Mouse (Mus musculus) yolk sac, embryonic 10.5 days (tissue): ENCODE measurements around the gene Jmjd1c.
A peak's percentile ranks its signal among the peaks of the same experiment; 100 is the strongest.

ENCODE experiments used
- DNase-seq: peaks from one replicate; pipeline ENCODE4 v3.0.0-alpha.2; 2017; ENCODE audit warnings: low spot score

Gene Jmjd1c

DNA sequence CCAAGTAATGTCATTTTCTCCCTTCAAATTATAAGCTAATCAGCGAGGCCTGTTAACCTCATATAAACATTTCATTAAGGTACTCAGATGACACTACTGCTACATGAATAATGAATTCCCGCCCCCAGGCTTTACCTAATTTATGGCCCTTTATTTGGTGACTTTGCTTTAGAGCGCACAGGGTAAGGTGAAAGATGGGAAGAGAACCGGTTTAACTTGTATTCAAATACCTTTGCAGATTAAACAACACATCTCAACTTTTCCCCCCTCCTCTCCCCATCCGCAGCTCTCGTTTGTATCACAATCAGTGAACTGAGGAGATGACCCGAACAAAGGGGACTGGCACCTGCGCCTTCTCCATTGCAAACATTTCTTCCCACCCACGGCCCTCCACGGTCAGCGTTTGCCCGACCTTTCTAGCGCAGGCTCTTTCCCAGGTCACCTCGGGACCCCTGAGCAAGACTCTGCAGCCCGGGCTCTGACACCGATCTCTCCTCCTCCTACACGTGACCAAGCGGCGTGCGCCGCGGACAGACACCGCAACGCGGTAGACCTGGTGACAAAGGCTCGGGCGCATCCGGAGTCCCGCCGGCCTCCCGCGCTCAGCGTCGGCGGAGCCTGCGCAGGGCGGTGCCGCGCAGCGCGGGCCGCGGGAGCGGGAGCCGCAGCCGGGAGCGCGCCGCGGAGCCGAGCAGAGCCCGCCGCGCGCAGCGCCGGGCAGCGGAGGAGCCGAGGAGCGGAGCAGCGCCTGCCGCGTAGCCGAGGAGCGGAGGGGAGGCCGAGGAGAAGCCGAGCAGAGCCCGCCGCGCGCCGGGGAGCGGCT, at the start of gene Jmjd1c:
Jmjd1c (plus strand) TSS at position 328 of the 823 bp plus-strand sequence.
- peak; percentile 89 for DNase-seq

DNA sequence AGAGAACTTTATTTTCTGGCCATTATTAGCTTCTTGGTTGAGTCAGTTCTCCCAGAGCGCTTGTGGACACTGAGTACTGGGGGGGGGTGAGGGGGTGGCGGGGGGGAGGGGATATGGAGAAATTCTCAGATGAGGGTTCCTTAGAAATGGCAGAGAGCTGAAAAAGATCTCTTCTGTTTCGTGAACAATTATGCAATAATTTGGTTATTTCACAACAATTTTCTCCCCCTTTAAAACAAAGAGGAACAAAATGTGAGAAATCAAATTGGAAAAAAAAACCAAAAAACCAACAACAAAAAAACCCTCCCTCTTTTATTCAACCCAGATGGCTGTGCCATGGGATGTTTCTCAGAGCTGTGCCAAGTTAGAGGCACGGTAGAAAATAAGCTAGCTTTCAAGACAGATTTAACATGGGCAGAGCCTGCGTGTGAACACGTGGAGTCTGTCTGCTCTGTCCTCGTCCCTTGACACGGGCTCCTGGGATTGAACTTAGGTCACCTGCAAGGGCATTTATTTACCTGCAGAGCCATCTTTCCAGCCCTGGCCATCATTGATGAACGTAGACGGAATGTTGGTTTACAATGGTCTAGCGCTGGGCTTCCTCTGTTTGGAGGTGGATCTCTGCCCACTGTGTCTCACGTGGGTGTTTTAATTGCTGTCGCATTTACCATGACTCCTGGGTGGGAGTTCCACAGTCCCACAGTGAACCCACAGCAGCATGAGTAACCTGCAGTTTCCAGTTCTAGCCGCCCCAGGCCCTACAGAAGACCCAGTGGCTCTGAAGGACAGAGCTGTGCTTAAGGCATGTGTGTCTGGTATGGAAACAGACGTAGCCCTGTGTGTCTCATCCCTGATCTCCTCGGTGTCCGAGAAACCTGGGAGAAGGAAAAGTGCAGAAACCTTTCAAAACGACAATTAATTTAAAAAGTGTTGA, 47.9 kb upstream of the Jmjd1c start:
- no peak for DNase-seq

GRCm38 (mm10) chr10:67048871-67049615, 46.9 kb upstream of the Jmjd1c start:
- no peak for DNase-seq

DNA sequence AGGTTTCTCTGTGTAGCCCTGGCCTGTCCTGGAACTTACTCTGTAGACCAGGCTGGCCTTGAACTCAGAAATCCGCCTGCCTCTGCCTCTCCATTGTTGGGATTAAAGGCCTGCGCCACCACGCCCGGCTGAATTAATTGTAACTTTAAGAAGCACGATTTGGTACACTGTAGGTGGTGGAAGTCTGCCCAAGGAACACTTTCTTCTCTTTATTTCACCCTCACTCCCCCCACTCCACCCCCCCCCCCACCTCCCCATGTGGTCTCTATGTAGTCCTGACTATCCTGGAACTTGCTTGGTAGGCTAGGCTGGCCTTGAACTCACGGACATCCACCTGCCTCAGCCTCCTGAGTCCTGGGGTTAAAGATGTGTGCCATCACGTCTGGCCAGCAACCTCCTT, 46.3 kb upstream of the Jmjd1c start:
- DNase-seq, result no peak

DNA sequence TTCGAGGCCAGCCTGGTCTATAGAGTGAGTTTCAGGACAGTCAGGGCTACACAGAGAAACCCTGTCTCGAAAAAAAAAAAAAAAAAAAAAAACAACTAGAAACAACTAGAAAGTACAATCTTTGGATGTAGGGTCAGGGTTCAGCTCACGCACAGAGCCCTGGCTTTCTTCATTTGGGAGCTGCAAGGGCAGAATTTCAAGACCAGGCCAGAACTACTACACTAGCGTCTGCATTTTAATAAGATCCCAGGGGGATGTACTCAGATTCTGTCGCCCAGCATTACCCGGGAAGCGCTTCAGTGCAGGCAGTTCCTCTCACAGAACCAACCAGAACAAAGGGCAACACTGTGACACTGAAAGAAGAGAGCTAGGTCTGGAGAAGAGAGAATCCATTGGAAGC, 45.2 kb upstream of the Jmjd1c start:
- DNase-seq, result no peak

DNA sequence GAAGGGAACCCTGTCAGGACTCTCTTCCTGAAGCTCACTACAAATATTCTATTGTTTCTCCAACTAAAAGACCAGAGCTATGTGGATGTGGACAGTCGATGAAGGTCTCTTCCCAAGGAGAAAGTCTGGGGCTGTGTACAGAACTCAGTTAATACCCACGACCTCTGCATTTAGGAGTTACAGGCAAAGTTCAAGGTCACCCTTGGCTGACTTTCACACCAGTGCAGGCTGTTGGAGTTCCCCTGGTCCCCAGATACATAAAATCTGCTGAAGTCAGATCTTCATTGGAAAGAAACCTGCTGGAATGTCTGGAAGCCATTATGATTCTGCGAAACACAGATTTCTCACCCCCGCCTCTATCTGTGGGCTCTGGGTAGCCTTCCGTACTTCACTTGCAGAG, 44.5 kb upstream of the Jmjd1c start:
- no peak for DNase-seq

GRCm38 (mm10) chr10:67052429-67052828, 43.5 kb upstream of the Jmjd1c start:
- DNase-seq, result no peak

DNA sequence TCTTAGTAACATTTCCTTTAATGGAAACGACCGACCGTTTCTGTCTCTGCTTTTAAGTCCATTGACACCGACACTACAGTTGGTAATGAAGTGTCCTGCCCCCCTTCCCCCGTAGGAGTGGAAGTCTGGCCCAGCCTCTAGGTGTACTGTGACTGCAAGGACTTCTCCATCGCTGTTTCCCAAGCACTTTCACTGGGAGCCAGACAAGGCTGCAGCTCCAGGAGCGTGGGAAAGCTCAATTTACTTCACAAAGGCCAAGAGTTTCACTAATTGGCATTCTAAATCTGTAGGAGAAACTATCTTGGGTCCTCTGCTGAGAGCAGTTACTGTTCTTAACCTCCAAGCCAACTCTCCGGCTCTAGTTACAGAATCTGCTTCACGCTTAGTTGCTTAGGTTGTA, 42.5 kb upstream of the Jmjd1c start:
- no peak for DNase-seq

- no peak for DNase-seq
Measured at GRCm38 (mm10) chr10:67055867-67056856, 39.8 kb upstream of the Jmjd1c start.

DNA sequence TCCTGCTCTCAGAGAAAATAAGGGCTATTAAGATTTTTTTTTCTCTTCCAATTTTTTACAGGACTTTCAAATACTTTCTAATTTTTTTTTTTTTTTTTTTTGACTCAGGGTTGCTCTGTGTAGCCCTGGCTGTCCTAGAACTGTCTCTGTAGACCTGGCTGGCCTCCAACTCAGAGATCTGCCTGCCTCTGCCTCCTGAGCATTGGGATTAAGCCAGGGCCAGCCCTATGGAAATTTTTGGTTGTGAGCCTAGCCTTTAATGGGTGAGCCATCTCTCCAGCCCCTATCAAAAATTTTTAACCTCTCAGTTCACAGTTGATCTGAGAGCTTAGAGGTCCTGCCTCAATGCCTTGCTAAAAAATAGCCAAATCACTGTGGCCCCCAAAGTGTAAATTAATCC, 38.7 kb upstream of the Jmjd1c start:
- no peak for DNase-seq

GRCm38 (mm10) chr10:67057696-67058095, 38.2 kb upstream of the Jmjd1c start:
- DNase-seq, result no peak

- no peak for DNase-seq
Measured at GRCm38 (mm10) chr10:67058297-67058696, 37.6 kb upstream of the Jmjd1c start.

- DNase-seq, result no peak
Measured at GRCm38 (mm10) chr10:67058702-67059101, 37.2 kb upstream of the Jmjd1c start.

GRCm38 (mm10) chr10:67061367-67061801, 34.5 kb upstream of the Jmjd1c start:
- DNase-seq, result no peak

DNA sequence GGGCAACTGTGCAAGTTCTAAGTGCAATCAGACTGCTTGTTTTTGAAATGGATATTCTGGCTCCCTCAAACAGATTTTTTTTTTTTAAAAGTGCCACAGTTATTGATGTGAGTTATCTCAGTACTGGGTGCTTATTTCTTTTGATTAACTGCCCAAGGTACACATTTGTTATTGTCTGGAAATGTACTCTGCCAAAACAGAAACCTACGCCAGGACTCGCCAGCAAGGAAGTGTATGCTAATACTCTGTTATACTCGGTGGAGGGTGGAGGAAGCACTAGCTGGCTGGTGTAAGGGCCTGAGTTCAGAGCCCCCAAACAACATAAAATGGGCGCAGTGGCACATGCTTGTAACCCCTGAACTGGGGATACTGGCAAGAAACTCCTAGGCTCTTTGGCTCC, 34.1 kb upstream of the Jmjd1c start:
- no peak for DNase-seq

DNA sequence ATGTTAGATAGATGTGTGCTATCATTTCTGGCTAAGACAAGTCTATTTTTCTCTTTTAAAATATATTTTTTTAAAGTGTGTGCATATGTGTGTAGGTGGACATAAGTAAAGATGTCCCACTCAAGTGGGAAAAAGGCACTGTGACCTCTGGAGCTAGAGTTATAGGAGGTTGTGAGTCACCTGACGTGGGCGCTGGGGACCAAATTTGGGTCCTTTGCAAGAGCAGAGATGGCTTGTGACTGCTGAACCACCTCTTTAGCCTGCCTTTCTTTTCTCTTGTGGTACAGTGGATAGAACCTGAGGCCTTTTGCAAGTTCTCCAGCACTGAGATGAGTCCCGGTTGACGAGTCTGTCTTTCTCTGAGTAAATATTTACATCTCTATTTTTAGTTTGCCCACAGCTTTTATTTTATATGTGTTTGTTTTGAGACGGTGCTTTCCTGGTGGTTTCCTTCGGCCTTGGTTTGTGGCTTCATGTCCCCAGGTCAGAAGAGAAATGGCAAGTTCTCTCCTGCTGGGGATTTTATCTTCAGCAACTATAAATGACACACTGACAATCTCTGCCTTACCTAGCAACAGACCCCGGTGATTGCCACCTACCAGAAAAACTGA, 30.5 kb upstream of the Jmjd1c start:
- DNase-seq, result no peak

GRCm38 (mm10) chr10:67065927-67066326, 30.0 kb upstream of the Jmjd1c start:
- no peak for DNase-seq

DNA sequence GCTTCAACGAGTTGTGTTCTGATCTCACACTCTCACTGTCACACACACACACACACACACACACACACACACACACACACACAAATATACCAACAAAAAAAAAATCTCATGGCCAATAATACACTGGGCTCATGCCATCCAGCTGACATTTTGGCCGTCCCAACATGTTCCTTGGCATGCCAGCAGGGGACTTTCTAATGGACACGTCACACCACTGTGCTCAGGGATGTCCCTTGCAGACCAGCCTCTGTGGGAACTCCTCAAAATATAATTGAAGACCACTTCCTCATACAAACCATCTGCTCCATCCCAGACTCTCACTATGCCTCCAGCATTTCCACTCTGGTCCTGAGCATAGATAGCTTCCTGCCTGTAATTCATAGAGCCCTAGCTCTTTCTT, 29.5 kb upstream of the Jmjd1c start:
- no peak for DNase-seq

GRCm38 (mm10) chr10:67069013-67069412, 26.9 kb upstream of the Jmjd1c start:
- DNase-seq, result no peak

DNA sequence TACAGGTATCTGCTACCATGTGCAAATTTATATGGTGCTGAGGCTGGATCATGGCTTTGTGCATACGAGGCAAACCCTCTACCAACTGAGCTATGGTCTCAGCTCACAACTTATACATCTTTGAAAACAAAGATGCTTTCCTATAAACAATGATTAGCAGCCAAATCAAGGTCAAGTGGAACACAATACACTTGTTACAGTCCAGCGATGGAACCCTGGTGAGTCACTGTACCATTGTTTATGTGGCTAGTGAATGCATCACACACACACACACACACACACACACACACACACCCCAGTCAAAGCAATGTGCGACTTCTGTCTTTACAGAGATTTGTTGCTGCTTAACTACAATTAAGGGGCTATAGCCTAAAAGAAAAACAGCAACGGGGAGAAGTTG, 24.5 kb upstream of the Jmjd1c start:
- no peak for DNase-seq

- DNase-seq, result no peak
Measured at GRCm38 (mm10) chr10:67071884-67072283, 24.0 kb upstream of the Jmjd1c start.
